Mouse (Mus musculus) small intestine, adult 2 months (tissue): ENCODE measurements around the gene Usp29.
"Not testable (repeated sequence)": the region's sequence is repeated elsewhere in the genome, so short reads cannot be mapped to it uniquely, and the experiment has no call there.

Experiments used
- CTCF ChIP-seq: fragments of 200-500 bp; IDR thresholded peaks from 2 replicates; pipeline ENCODE4 v1.5.1; 2012; ENCODE audit warnings: low read depth, mild to moderate bottlenecking, control low read depth, inconsistent platforms, low read length, moderate library complexity, mixed read lengths; ENCODE audit not compliant: insufficient replicate concordance, insufficient read length; ENCODE audit errors: extremely low read depth
- POLR2A ChIP-seq: fragments of 200-500 bp; IDR thresholded peaks from 2 replicates; pipeline ENCODE4 v1.6.1; 2012; ENCODE audit warnings: low read depth, mild to moderate bottlenecking, control low read depth, inconsistent platforms, low read length, moderate library complexity

DNA sequence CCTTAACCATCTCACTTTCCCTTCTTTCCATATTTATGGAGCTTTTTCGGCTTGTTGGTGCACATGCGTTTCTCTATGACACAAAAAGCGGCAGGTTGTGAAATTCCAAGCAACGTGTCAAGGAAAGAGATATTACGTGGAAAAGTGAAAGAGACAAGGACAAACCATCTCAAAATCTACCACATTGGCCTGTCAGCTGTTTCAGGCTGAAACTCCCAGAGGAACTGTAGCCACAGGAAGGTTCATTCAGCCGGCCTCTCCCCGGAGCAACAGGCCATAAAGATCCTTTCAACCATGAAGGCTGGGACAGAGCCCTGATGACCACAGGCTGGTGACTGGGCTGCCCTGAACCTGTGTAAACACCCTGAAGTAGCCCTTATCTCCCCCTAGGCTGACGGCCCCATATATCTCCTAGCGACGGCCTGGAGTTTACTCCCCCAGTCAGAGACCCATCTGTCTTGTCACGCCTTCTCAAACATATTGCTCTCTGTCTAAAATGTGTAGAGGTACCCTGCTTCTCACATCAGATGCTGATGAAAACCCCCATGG lies 43.6 kb downstream of the Usp29 start:
- TF ChIP-seq POLR2A, CTCF: not testable (repeated sequence)
